Mouse (Mus musculus): ENCODE results near the gene Tnp1.

The Tnp1 gene

DNA sequence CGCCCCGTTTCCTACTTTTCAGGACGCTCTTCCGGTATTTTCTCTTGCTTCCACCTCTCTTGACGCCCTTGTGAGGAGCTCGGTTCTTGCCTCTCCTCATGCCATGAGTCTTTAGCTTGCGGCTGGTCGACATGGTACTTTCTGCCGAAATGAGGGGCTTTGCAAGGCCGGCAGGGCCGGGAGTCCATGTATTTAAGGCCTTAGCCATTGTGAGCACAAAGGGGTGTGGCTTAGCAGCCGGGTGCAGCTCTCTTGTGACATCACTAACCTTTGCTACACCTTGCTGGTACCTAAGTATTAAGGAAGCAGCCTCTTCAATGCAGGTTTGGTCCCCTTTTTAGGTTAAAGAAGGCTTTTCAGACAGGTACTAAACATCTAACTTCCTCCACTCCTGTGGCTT, at the start of gene Tnp1:
Gene Tnp1, minus strand, starts transcription at position 179 of the 400 bp plus-strand sequence.
- no peak for DNase-seq

DNA sequence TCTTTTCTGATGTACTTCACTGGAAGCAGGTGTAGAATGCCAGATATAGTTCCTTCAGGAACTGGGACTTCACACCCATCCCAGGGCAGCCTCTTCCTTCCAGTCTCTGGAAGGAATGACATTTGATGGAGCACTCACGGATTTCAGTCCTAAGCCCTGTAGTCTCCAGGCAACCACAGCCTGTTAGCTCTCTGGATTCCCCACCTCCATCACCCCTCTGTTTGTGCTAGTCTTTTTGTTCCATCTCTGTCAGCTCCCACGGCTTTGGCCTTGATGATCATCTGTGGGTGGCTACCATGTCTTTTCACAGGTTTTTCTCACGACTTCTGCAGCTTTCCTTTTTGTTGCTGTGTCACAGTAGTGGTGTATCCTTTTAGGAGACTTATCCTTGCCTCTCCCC, 48.6 kb upstream of the Tnp1 start:
- no peak for DNase-seq

DNA sequence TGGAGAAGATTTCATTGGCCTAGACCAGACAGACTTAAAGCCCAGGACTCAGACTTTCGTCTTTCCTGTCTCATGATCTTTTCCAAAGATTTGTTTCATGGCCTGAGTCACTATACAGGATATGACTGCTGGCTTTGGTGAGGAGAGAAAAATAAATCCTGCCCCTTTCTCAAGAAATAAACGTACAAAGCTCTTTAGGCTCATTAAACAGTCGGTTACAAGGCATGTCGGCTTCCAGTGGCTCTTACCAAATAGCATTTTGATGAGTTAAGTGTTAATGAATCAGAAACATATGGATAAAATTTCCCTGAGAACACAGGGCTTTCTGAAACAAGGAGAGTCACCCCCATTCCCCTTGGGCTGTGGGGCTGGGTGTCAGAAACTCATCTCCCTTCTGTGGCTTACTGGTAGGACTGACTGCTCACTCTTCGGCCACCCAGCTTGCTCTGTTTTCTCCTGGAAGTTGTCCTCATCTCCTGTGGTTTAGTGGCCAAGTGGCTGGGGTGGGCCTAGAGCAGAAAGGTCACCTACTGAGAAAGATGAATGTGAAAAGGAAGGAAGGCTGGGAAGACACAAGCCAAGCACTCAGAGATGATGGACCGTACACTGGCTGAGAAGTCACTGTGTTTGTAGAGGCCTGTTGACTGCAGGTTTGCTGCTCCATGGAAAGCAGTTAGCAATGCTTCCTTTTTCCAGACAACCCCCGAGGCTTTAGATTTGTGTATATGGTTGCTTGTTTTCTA, 46.0 kb upstream of the Tnp1 start:
- no peak for DNase-seq

DNA sequence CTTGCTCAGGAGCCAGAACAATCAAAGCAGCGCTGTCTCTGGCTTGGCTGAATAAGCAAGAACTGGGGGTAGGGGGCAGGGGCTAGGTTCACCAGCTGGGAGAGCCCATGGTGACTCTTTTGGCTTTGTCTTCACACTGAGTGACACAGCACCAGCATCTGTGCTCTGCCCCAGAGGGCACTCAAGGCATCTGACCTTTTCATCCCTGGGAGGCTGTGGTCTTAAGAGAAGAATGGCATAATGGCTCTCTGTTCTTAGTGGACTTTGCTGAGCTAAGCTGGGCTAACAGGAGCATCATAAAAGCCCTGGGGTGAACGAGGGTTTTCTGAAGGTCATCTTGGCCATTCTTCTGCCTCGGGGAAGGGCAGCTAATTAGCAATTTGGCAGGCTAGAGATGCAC, 44.6 kb upstream of the Tnp1 start:
- DNase-seq, result no peak

DNA sequence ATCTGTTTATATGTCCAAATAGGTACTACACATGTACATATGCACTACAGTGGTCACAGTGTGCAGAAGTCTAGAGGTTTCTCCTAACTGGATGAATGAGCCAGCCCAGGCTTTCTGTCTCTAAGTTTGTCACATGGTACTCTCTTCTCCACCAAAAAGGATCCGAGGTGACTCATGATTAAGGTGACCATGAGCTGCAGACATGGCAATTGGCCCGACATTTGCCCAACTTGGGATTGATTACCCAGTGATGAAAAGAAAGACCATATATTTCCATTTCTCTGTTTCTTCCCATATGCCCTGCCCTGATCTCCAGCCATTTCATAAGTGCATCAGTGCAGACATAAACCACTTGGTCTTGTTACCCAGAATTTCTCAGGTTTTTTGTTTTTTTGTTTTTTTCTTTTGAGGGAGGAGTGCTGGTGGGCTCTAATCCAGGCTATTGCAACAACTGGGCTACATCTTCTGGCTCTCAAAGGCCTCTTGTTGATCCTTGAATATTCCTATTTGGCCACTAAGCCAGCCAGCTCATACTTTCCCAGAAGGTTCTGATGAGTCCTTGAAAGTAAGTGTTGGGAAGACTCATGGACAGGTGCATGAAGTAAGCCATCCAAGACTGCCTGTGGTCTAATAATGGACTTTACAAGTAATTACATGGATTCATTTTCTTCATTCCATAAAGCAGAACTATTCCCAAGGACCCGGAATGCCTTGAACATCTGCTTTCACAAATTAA, 40.7 kb upstream of the Tnp1 start:
- DNase-seq, result no peak

DNA sequence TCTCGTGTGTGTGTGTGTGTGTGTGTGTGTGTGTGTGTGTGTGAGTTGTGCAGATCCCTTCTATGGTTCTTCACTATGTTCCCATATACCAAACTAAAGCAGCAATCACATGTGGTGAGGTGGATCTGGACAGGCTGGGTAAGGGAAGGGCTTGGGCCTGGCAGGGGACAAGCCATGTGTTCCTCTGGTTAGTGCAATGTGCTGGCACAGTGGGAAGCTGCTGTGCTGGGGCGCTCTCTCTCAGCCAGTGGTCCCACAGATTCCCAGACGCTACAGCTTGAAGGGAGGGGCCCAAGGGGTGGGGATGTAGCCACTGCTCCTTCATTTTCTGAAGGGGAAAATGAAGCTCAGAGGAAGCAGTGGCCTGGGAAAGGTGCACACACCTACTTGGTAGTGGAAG, 40.1 kb upstream of the Tnp1 start:
- no peak for DNase-seq

DNA sequence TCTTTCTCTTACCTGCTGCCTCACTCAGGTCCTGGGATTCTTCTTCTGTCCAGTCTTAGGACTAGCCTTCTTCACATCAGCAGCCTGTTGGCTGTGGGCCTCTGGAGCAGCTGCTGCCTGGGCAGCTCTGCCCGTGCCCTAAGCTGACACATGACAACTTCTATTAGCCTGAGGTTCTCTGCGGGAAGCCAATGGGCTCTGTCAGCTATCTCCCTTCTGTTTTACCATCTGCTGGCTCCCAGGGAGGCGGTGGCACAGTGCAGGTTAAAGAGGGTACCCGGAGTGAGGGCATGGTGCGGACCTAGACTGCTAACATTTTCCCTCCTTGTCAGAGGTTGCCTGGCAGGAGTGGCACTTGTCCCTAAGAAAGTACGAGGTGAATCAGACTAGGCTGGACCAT, 39.5 kb upstream of the Tnp1 start:
- DNase-seq, result no peak

DNA sequence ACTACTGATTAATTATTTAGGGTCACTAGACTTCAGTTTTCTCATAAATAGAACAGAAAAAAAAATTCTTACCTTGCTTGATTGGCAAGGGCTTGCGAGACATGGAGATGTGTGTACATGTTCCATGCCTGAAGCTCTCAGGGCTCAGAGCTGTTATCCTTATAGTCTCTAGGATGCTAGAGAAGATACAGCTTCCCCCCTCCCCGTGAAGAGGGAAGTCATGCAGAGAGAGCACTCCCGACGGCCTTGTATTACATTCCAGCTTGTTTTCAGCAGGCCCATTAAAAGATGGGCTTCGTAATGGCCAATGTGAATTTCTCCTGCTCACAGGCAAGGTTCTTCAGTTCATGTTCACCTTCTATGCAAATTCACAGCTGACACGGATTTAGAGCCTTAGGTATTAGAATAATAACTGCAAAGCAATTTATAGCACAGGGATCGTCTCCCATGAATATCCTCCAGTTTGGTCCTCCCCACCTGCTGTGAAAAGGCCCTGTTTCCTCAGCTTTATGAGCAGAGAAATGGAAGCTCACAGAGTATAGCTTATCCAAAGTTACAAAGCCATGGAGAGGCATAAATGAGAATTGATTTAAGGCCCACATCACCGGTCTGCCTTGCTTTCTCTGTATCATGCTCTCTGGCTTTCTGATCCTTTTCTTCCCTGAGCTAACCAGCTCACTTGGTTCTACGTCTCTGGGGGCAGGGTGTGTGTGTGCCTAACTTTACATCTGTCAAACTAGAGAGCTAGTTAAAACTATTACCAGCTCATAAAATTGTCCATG, 38.0 kb upstream of the Tnp1 start:
- DNase-seq, result no peak

DNA sequence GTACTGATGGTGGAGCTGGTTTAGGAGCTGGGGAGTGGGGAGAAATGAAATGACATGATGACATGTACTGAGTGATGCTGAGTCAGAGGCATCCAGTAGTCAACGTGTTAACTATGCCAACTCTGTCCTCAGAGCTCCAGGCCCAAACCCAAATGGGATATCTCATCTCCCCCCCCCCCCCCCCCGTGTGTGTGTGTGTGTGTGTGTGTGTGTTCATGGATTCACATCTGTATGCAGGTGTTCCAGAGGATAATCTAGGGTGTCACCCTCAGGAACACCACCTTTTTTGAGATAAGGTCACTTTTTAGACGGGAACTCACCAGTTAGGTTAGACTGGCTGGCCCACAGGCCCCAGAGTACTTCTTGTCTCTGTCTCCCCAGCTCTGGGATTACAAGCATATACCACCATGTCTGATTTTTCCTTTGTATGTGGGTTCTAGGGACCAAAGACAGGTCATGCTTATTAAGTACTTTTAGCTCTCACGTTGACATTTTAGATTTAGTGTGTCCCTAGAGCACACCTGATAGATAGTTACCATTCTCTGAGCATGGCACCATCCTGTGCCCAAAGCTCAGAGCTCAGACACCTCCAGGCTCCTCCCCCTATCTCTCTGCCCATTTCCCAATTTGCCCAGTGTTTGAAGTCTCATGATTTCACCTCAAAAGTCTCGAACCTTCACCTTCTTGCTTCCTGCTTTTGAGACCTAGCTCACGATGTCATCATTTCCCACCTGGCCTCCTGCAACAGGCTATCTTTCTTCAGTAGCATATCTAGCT, 31.4 kb upstream of the Tnp1 start:
- DNase-seq, result no peak

DNA sequence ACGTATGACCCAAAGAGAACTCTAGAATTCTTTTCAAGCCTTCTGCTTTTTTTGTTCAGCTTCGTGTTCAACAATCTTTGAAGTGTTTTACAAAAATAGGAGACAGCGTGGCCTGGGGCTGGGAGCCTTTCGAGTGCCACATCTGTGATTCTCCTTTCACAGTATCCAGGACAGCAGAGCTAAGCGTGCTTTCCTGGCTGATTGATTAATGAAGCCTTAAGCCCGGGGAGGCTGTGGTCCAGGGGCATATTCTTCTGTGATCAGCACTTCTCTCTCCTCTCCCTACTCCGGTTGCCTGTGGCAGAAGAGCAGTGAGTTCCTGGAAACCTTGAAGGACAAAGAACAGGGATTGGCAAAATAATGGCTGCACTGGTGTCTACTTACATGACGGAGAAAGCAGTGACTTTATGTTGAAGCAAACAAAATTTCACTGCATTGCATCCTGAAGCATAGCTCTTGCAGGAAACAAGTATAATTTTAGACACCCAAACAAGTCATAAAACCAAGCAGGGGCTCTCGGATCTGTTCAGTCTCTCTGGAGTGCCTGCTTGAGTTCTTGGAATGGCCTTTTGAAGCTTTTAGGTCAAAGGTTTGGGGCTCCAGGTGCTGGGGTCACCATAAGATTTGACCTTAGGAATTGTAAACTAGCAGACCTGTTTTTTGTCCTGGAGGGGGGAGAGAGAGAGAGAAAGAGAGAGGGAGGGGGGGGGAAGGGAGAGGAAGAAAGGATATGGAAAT, 30.4 kb upstream of the Tnp1 start:
- no peak for DNase-seq

DNA sequence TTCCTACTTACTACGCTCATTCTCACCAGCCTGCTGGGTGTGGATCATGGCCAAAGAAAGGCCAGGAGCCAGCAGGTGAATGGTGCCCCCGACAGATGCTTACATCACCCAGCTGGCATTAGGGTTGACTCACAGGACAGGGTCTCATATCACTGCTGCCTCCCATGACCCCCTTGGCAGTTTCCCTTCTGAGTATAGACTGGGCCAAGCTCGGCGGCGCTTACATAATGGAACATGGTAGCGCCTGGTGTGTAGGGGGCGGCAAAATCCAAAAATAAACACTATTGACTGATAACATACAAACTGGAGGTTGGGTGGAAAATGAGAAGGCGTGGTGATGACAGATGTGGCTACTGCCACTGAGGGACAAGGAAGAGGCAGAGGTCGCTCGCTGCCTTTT, 28.0 kb upstream of the Tnp1 start:
- no peak for DNase-seq

DNA sequence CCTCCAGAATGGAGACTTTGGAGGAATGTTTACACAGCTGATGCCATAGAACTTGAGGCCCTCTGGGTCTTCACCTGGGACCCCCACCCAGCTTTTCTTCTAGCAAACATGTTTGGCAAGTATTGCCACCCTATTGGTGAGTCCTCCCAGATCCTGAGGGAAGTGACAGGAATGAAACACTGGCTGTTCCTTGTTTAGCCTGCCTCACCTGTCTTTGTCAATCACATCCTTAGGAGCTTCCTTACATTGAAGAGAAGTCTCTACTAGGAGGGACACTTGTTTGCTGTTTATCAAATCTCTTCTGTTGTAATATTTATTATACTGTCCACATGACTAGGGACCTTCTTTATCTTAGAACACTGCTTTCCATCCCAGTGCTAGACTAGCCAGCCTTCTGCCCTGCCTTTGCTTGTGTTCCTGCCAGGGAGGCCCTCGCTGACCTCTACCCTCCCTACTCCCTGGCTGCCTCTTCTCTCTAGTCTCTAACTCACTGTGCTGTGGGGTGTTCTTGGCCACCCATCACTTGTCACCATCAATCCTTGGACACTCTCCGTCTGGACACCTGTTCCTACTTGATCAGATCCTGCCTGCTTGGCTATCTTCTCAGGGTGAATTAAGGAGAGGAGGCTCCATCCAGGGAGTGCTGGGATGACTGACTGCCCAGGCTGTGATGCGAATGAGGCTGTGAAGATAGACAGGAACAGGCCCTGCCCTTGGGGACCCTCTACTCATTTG, 25.1 kb upstream of the Tnp1 start:
- DNase-seq, result no peak

DNA sequence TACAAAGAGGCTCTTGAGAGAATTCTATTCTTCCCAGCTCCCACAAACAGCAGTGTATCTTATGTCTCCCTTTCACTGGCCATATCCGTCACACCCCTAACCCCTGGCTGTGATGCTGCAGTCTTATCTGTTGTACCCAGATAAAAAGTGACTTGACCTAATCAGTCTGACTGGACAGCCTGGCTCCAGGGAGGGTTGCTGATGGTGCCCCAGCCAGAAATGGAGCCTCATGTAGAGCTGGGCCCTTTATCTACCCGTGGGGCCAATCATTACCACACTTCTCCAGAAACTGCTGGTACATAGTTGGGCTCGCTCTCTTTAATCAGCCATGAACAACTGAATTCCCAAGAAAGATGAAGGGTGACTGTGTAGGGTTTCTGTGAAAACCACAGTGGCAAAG, 22.8 kb upstream of the Tnp1 start:
- no peak for DNase-seq

DNA sequence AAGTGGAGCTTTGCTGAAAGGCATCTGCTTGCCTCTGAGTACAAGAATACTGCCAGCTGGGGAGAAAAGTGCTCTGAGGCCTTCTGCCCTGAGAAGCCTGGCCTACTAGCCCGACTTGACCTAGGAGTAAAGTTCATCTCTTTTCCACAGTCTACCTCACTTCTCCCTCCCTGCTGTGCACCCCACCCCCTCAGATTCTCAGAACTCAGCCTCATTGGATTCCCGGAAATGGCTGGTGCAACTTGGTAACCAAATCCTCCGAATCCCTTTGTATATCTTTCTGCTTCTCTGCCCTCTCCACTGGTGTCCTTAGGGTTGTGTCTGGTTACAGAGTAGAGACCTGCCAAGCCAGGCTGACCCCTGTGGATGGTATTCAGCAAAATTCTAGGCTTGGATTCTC, 20.8 kb upstream of the Tnp1 start:
- no peak for DNase-seq

DNA sequence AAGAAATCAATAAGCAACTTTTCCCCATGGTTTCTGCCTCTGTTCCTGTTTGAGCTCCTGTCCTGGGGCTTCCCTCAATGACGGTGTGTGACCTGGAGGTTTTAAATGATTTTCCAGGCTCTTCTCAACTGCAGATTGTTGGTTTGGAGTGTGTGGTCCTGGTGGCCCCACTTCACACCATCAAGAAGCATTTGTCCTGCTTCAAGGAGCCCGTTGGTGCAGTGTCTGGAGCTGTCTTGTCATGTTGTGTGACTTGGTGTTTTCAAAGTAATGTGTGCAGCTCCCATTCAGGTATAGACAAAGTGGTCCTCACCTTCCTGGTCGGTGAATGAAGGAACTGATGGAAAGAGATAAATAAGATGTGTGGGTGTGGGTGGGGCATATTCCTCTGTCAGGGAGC, 20.0 kb upstream of the Tnp1 start:
- no peak for DNase-seq

DNA sequence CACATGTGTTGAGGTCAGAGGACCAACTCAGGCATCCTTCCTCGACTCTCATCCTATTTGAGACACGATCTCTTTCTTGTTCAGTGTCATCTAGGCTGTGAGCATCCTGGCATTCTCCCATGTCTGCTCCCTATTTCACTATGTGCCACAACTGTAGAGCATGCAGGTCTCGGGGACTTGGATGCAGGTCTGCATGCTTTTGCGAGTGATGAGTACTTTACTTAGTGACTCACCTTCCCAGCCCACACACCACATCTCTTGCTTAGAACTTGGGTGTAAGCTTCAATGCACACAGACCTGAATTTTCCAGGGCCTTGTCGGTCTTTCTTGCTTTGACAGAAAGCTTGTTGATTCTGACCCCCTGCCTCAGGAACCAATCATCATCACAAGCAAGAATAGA, 16.8 kb upstream of the Tnp1 start:
- no peak for DNase-seq

DNA sequence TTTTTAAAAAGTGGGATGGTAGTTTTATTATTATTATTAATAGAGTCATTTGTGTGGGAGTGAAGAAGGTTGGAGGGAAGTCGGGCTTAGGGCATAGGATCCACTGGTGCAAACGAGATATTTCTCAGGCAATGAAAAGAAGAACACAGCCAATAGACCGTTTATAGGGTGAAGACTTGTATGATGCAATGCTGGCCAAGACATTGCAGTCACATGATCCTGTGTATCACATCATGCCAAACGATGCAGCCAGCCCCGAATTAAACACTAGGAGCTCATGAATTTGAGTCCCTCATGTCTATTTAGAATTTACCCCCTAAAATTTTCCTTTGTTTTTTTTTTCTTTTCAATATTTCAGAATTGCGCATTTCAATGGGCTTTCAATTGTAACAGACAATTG, 13.0 kb upstream of the Tnp1 start:
- DNase-seq, result no peak

DNA sequence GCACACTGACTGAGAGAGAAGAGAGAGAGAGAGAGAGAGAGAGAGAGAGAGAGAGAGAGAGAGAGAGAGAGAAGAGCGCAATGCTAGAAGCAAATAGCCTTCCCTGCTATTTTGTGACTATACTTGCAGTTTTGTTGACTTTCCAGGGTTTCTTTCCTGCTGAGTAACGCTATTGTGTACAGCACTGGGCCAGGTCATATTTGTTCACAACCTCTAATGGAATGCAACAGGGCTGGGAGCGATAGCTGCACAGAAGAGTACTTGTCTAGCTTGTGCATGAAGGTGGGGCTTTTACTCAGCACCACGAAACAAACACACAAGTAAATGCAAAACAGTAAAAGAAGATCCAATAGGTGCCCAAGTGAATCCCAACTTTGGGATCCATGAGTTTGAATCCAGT, 11.7 kb upstream of the Tnp1 start:
- DNase-seq, result no peak

DNA sequence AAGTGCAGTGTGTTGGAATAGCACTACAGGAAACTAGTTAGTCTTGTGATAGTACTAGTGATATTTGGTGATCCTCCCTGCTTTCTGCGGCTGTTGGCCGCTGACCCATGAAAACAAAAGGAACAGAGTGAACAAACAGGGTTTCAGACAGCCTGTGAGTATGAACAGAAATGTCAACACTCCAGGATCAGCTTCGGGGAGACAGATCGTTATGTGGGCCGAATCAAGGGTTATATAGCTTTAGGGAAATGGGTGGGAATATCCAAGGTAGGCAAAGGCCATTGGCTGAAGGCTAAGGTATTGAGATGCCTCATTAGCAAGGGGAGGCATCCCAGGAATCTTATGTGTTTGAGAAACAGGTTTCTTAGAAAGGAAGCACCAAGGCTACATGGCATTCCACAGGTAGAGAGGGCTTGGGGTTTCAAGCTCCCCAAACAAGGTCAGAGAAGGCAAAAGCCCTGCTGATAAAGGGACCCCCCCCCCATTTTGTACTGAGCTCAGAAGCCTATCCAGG, 11.1 kb upstream of the Tnp1 start:
- no peak for DNase-seq

DNA sequence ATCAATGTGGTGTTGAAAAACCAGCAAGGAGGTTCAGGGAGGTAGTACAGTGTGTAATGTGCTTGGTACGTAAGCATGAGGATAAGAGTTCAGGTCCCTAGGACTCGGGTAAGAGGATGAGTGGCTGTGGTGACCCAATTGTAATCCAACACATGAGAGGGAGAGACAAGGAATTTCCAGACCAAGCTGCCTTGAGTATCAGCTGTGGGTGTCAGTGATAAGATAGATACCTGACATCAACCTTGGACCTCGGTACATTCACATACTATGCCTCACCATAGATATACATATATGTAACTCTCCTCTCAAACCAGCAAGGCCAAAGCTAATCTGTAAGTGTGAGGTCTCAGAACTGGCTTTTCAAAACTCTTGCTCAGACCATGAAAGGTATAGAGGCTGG, 10.4 kb upstream of the Tnp1 start:
- no peak for DNase-seq

DNA sequence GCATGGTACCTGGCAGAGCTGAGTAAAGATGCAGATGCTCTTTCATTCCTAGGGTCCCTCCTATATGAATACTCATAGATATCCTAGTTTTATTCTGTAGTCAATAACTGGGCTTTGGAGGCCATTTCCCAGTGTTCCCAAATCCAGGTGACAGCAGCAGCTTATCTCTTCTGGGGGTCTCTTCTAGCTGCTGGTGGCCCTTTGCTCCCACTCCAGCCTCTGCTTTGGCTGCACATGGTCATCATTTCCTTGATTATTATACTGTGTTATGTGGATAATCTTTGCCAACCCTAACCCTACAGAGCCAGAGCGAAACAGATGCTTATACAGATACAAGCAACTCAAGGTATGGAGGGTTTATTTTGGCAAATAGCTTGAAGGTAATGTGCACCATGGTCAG, 8.9 kb downstream of the Tnp1 start:
- no peak for DNase-seq

Data from thymus, adult 18-20 months (tissue).